Mouse (Mus musculus): ENCODE data around the gene Sod2. TPM values are rescaled to one million over a fixed set of nuclear protein-coding genes. Genes with fewer than 3 reads are reported as not detected.
A peak's percentile ranks its signal among the peaks of the same experiment; 100 is the strongest.
"Not testable (repeated sequence)": the region's sequence is repeated elsewhere in the genome, so short reads cannot be mapped to it uniquely, and the experiment has no call there.

The Sod2 gene
- 30.9 and 38.6 TPM in 2 replicates for polyA plus RNA-seq (2012)

DNA sequence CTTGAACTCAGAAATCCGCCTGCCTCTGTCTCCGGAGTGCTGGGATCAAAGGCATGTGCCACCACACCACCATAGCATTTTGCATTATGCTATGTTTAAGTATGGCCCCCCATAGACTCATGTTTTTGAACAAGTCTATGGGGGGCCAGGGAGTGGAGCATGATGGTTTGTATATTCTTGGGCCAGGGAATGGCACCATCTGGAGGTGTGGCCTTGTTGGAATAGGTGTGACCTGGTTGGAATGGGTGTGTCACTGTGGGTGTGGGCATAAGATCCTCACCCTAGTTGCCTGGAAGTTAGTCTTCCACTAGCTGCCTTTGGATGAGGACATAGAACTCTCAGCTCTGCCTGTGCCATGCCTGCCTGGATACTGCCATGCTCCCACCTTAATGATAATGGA, at the start of gene Sod2:
Gene Sod2 (plus strand): TSS at position 301 of the 400 bp plus-strand sequence.
- Histone ChIP-seq H3K4me3 (replicated peaks) (peak within 1 kb of the TSS; percentile 97), H3K4me1 (ENCODE audit: control insufficient read depth) (peaks cover 46% of the 10 kb centered on the region)

DNA sequence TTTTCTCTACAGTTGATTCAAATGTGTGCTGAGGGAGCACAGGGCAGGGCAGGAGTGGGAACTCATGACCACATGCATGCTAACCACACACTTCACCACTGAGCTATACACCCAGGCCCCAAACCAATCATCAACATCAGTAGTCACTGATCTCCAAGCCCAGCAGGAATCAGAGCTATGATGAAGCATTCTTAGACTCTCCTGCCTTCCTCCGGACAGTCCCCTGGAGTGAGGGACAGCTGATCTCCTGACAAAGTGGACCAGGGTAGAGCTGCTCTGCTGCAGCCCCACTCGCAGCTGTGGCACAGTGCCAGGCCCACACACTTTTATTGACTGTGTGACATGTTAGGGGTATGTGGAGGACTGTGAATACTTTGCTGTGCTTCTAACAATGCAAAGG, 47.3 kb upstream of the Sod2 start:
- peaks cover 23% of the 10 kb centered on the region for H3K36me3 ChIP-seq (ENCODE audit: control insufficient read depth)

More for the DNA sequence above, at the start of gene Sod2:
- not testable (repeated sequence) for H3K27me3 ChIP-seq (ENCODE audit: control insufficient read depth); H3K9me3 ChIP-seq (ENCODE audit: control insufficient read depth, low read length)
- H3K36me3 ChIP-seq (ENCODE audit: control insufficient read depth) = peaks cover 12% of the 10 kb centered on the region

DNA sequence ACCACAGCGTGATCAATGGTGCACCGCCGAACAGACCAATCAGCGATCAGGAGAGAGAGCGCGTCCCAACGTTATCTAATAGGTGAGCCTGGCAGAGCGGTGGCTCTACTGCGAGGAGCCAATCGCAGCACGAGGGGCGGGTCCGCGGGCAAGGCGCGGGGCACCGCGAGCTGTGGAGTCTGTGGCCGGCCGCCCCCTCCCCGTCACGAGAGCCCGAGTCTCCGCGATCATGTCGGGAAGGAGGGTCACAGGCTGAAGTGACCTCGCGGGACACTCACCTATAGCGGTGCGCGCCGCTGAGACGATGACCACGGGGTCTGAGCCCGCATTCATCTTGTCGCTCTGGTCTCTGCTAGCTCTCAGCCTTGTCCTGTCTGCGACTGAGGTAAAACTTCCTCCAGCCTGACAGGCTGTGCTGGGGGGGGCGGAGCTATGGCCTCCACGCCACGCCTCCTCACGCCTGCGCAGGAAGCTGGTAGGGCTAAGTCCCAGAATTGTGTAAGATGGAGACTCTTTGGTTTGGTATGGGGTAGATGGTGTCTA, 46.2 kb upstream of the Sod2 start, which contains the start of gene Acat2:
Gene Acat2 (minus strand): TSS at position 417 of the 543 bp plus-strand sequence.
- H3K9me3 ChIP-seq (ENCODE audit: control insufficient read depth, low read length) = no peaks in the 10 kb centered on the region
- peaks cover 20% of the 10 kb centered on the region for H3K4me1 ChIP-seq (ENCODE audit: control insufficient read depth)
- H3K27me3 ChIP-seq (ENCODE audit: control insufficient read depth) = no peaks in the 10 kb centered on the region
- H3K36me3 ChIP-seq (ENCODE audit: control insufficient read depth) = peaks cover 28% of the 10 kb centered on the region
- H3K4me3 ChIP-seq (replicated peaks) = peak within 1 kb of the TSS; percentile 74
- TF ChIP-seq TAL1 (IDR thresholded peaks at IDR 0.05; ENCODE audit: low read length) (no peak), GATA1 (IDR thresholded peaks at IDR 0.05; ENCODE audit: low read length) (no peak)

More for the DNA sequence above, 47.3 kb upstream of the Sod2 start:
- H3K27me3 ChIP-seq (ENCODE audit: control insufficient read depth); H3K4me3 ChIP-seq (replicated peaks); H3K9me3 ChIP-seq (ENCODE audit: control insufficient read depth, low read length): not testable (repeated sequence)
- H3K4me1 ChIP-seq (ENCODE audit: control insufficient read depth) = peaks cover 20% of the 10 kb centered on the region

DNA sequence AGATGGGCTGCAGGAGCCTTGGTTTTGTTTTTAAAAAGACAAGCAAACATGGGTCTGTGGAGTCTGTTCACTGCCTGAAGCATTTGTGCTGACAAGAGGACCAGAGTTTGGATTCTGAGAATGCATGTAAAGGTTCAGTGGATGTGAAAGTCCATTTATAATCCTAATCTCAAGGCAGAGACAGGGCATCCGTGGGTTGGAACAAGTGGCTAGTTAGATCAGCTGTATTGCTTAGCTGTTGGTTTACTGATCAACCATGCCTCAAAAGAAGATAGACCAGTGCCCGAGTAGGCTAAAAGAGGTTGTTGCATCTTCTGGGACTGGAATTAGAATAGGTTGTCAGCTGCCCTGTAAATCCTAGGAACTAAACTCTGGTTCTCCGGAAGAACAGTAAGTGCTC, 43.2 kb upstream of the Sod2 start:
- Histone ChIP-seq H3K9me3 (ENCODE audit: control insufficient read depth, low read length) (no peaks in the 10 kb centered on the region), H3K27me3 (ENCODE audit: control insufficient read depth) (no peaks in the 10 kb centered on the region), H3K36me3 (ENCODE audit: control insufficient read depth) (peaks cover 40% of the 10 kb centered on the region), H3K4me1 (ENCODE audit: control insufficient read depth) (peaks cover 20% of the 10 kb centered on the region), H3K4me3 (replicated peaks) (no peak overlapping the region)
- TF ChIP-seq GATA1 (IDR thresholded peaks at IDR 0.05; ENCODE audit: low read length) = no peak
- no peak for TF ChIP-seq TAL1 (IDR thresholded peaks at IDR 0.05; ENCODE audit: low read length)

DNA sequence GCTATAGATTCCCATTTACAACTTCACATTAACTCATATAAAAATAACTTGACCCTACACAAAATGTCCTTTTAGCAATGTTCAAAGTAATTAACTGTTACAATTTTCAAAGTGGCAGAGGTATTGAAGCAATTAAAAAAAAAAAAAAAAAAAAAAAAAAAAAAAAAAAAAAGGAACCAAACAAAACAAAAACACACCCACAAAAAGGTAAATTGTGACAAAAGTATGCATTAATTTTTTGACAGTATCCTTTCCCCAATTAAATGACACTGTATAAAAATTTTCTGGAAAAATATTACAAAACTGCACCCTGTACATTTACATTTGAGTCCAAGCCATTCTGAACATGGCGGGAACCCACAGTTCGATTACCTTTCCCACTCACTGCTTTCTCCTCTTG, 39.5 kb upstream of the Sod2 start:
- H3K27me3 ChIP-seq (ENCODE audit: control insufficient read depth) = no peaks in the 10 kb centered on the region
- peaks cover 73% of the 10 kb centered on the region for H3K36me3 ChIP-seq (ENCODE audit: control insufficient read depth)
- no peaks in the 10 kb centered on the region for H3K4me1 ChIP-seq (ENCODE audit: control insufficient read depth)
- no peak overlapping the region for H3K4me3 ChIP-seq (replicated peaks)
- no peak for TF ChIP-seq GATA1 (IDR thresholded peaks at IDR 0.05; ENCODE audit: low read length)
- no peak for TF ChIP-seq TAL1 (IDR thresholded peaks at IDR 0.05; ENCODE audit: low read length)
- H3K9me3 ChIP-seq (ENCODE audit: control insufficient read depth, low read length) = no peaks in the 10 kb centered on the region

DNA sequence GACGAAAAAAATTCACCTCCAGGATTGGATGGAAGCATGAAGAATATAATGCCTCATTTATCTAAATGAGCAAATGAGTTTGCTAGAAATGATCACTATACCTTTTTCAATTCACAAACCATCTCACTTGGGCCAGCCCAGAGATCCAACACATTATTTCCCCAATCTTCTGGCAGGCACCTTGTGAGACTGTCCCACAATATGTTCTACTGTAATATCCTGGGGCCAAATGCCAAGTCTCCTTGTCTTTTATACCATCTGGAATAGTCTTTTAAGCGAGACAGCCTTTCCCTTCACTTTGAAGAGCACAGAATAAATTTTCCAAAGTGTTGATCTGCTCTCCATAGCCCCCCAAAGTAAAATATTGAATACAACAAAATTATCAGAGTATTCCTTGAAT, 32.8 kb upstream of the Sod2 start:
- TF ChIP-seq GATA1 (IDR thresholded peaks at IDR 0.05; ENCODE audit: low read length) (no peak), TAL1 (IDR thresholded peaks at IDR 0.05; ENCODE audit: low read length) (no peak)
- no peaks in the 10 kb centered on the region for H3K9me3 ChIP-seq (ENCODE audit: control insufficient read depth, low read length)
- H3K4me3 ChIP-seq (replicated peaks) = no peak overlapping the region
- H3K27me3 ChIP-seq (ENCODE audit: control insufficient read depth) = no peaks in the 10 kb centered on the region
- H3K4me1 ChIP-seq (ENCODE audit: control insufficient read depth) = no peaks in the 10 kb centered on the region
- peaks cover 67% of the 10 kb centered on the region for H3K36me3 ChIP-seq (ENCODE audit: control insufficient read depth)

DNA sequence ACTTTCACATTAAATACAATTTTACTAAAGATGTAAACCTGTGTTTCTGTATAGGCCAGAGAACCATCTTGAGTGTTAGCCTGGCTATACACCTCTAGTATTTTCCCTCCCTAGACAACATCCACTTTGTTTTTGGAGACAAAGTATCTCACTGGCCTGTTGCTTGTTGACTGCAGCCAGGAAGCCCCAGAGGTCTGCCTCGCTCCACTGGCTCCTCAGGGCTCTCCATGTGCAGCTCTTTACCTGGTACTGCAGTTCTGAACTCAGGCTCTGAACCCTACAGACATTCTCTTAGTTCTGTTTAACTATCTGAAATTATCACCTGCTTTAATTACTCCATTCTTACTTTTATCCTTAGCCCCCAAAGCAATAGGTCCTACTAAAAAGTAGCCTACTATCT, 28.1 kb upstream of the Sod2 start:
- TF ChIP-seq GATA1 (IDR thresholded peaks at IDR 0.05; ENCODE audit: low read length) (no peak), TAL1 (IDR thresholded peaks at IDR 0.05; ENCODE audit: low read length) (no peak)

DNA sequence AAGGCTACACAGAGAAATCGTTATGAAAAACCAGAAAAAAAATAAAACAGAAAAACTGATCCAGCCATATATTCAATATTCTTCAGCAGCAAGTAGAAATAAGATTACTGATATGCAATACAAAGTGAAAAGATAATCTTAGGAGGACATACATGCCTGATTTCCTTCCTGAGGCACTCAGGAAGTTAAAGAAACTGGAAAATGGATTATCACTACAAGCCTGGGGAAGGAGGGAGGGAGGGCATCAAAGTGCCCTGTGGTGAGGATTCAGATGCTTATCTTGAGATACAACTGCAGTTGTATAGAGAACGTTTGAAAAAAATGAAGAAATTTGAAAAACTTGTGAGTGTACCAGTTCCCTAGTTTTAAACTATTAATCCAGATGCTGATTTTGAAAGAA, 22.7 kb upstream of the Sod2 start:
- Histone ChIP-seq H3K4me3 (replicated peaks) (no peak overlapping the region), H3K27me3 (ENCODE audit: control insufficient read depth) (no peaks in the 10 kb centered on the region), H3K4me1 (ENCODE audit: control insufficient read depth) (peaks cover 14% of the 10 kb centered on the region), H3K9me3 (ENCODE audit: control insufficient read depth, low read length) (no peaks in the 10 kb centered on the region), H3K36me3 (ENCODE audit: control insufficient read depth) (peaks cover 93% of the 10 kb centered on the region)
- no peak for TF ChIP-seq GATA1 (IDR thresholded peaks at IDR 0.05; ENCODE audit: low read length)

More for the DNA sequence above, 28.1 kb upstream of the Sod2 start:
- no peaks in the 10 kb centered on the region for H3K4me1 ChIP-seq (ENCODE audit: control insufficient read depth)
- H3K9me3 ChIP-seq (ENCODE audit: control insufficient read depth, low read length) = no peaks in the 10 kb centered on the region
- H3K4me3 ChIP-seq (replicated peaks) = no peak overlapping the region
- no peaks in the 10 kb centered on the region for H3K27me3 ChIP-seq (ENCODE audit: control insufficient read depth)
- peaks cover 63% of the 10 kb centered on the region for H3K36me3 ChIP-seq (ENCODE audit: control insufficient read depth)

DNA sequence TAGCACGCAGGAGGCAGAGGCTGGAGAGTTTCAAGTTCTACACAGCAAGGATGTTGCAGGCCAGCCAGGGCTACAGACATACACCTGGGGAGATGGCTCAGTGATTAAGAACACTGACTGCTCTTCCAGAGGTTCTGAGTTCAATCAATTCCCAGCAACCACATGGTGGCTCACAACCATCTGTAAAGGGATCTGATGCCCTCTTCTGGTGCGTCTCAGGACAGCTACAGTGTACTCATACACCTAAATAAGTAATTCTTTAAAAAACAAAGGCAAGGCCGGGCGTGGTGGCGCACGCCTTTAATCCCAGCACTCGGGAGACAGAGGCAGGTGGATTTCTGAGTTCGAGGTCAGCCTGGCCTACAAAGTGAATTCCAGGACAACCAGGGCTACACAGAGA, 18.6 kb upstream of the Sod2 start:
- H3K9me3 ChIP-seq (ENCODE audit: control insufficient read depth, low read length); H3K4me3 ChIP-seq (replicated peaks); H3K27me3 ChIP-seq (ENCODE audit: control insufficient read depth): not testable (repeated sequence)
- peaks cover 62% of the 10 kb centered on the region for H3K36me3 ChIP-seq (ENCODE audit: control insufficient read depth)
- H3K4me1 ChIP-seq (ENCODE audit: control insufficient read depth) = peaks cover 33% of the 10 kb centered on the region

DNA sequence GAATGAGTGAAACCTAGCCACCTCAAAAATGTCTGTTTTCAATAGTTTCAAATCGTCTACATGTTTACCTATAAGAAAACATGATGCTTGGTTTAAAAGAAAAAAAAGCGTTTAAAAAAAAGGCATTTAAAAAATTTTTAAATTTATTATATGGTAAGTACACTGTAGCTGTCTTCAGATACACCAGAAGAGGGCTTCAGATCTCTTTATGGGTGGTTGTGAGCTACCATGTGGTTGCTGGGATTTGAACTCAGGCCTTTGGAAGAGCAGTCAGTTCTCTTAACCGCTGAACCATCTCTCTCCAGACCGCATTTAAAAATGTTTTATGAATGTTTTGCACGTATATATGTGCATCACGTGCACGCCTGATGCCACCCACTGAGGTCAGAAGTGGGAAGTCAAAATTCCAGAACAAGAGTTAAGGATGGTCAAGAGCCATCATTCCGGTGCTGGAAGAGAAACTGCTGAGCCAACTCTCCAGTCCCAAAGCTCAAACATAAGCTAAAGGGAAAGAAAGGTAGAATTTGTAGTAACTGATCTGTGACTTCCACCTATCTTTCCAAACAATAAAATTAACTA, 16.0 kb upstream of the Sod2 start:
- H3K4me3 ChIP-seq (replicated peaks) = peak overlapping the region; percentile 100
- peaks cover 36% of the 10 kb centered on the region for H3K36me3 ChIP-seq (ENCODE audit: control insufficient read depth)
- peaks cover 41% of the 10 kb centered on the region for H3K4me1 ChIP-seq (ENCODE audit: control insufficient read depth)
- TF ChIP-seq GATA1 (IDR thresholded peaks at IDR 0.05; ENCODE audit: low read length) (no peak), TAL1 (IDR thresholded peaks at IDR 0.05; ENCODE audit: low read length) (no peak)
- no peaks in the 10 kb centered on the region for H3K9me3 ChIP-seq (ENCODE audit: control insufficient read depth, low read length)
- no peaks in the 10 kb centered on the region for H3K27me3 ChIP-seq (ENCODE audit: control insufficient read depth)
